Mouse (Mus musculus): ENCODE data around the gene Tbx18. TPM values are rescaled to one million over a fixed set of nuclear protein-coding genes. Genes with fewer than 3 reads are reported as not detected.

The Tbx18 gene
- polyA plus RNA-seq, 2 experiments: 0.03 TPM; not detected in 1

GRCm38 (mm10) chr9:87735046-87735445, 4.0 kb upstream of the Tbx18 start:
- Histone ChIP-seq H3K9ac (replicated peaks) (no peak overlapping the region), H3K27me3 (ENCODE audit: control insufficient read depth, insufficient read depth, low read length) (peaks cover 91% of the 10 kb centered on the region), H3K4me2 (ENCODE audit: low read depth) (no peak overlapping the region), H3K9me3 (ENCODE audit: control insufficient read depth, low read length) (no peaks in the 10 kb centered on the region), H3K27ac (no peak overlapping the region), H3K36me3 (replicated peaks; ENCODE audit: control insufficient read depth, insufficient read depth, low read depth) (no peaks in the 10 kb centered on the region), H3K4me3 (ENCODE audit: insufficient read depth in 1 of 2, low read depth in 2 of 2, low read length in 2 of 2) (no peak overlapping the region), H3K4me1 (replicated peaks; ENCODE audit: control insufficient read depth in 2 of 2, insufficient read depth in 2 of 2, low read length in 1 of 2) (no peaks in the 10 kb centered on the region; a peak in 1 of 4 replicates)
- ATAC-seq (ENCODE audit: insufficient read depth): no peak
- TF ChIP-seq CTCF (IDR thresholded peaks at IDR 0.05; ENCODE audit: low read depth) (no peak), EP300 (IDR thresholded peaks at IDR 0.05; ENCODE audit: low read depth) (no peak)
- WGBS (ENCODE audit: insufficient replicate concordance): 3% methylated on average over 9 of the region's 9 CpGs
- no peak for DNase-seq (ENCODE audit: low read depth in 3 of 3, low spot score in 3 of 3)

- Histone ChIP-seq H3K9ac (replicated peaks) (no peak overlapping the region), H3K27ac (no peak overlapping the region), H3K27me3 (ENCODE audit: control insufficient read depth, insufficient read depth, low read length) (peaks cover 91% of the 10 kb centered on the region), H3K4me3 (ENCODE audit: insufficient read depth in 1 of 2, low read depth in 2 of 2, low read length in 2 of 2) (no peak overlapping the region), H3K4me1 (replicated peaks; ENCODE audit: control insufficient read depth in 2 of 2, insufficient read depth in 2 of 2, low read length in 1 of 2) (no peaks in the 10 kb centered on the region; a peak in 1 of 4 replicates), H3K36me3 (replicated peaks; ENCODE audit: control insufficient read depth, insufficient read depth, low read depth) (no peaks in the 10 kb centered on the region), H3K9me3 (ENCODE audit: control insufficient read depth, low read length) (no peaks in the 10 kb centered on the region), H3K4me2 (ENCODE audit: low read depth) (no peak overlapping the region)
- TF ChIP-seq EP300 (IDR thresholded peaks at IDR 0.05; ENCODE audit: low read depth): no peak
- TF ChIP-seq CTCF (IDR thresholded peaks at IDR 0.05; ENCODE audit: low read depth): no peak
- WGBS (ENCODE audit: insufficient replicate concordance): 3% methylated on average over 9 of the region's 9 CpGs
- DNase-seq (ENCODE audit: low read depth in 3 of 3, low spot score in 3 of 3) (no peak), ATAC-seq (ENCODE audit: insufficient read depth) (no peak)
Measured at GRCm38 (mm10) chr9:87734631-87735030, 3.6 kb upstream of the Tbx18 start.

- no peak overlapping the region for H3K9ac ChIP-seq (replicated peaks)
- no peaks in the 10 kb centered on the region for H3K36me3 ChIP-seq (replicated peaks; ENCODE audit: control insufficient read depth, insufficient read depth, low read depth)
- H3K4me1 ChIP-seq (replicated peaks; ENCODE audit: control insufficient read depth in 2 of 2, insufficient read depth in 2 of 2, low read length in 1 of 2): no peaks in the 10 kb centered on the region; a peak in 1 of 4 replicates
- 2% methylated on average over 11 of the region's 11 CpGs for WGBS (ENCODE audit: insufficient replicate concordance)
- H3K9me3 ChIP-seq (ENCODE audit: control insufficient read depth, low read length): no peaks in the 10 kb centered on the region
- H3K4me2 ChIP-seq (ENCODE audit: low read depth): no peak overlapping the region
- no peak overlapping the region for H3K27ac ChIP-seq
- no peak for DNase-seq (ENCODE audit: low read depth in 3 of 3, low spot score in 3 of 3)
- no peak for ATAC-seq (ENCODE audit: insufficient read depth)
- TF ChIP-seq EP300 (IDR thresholded peaks at IDR 0.05; ENCODE audit: low read depth): no peak
- no peak for TF ChIP-seq CTCF (IDR thresholded peaks at IDR 0.05; ENCODE audit: low read depth)
- H3K4me3 ChIP-seq (ENCODE audit: insufficient read depth in 1 of 2, low read depth in 2 of 2, low read length in 2 of 2): no peak overlapping the region
- H3K27me3 ChIP-seq (ENCODE audit: control insufficient read depth, insufficient read depth, low read length): peaks cover 91% of the 10 kb centered on the region
Measured at GRCm38 (mm10) chr9:87733732-87734131, 2.7 kb upstream of the Tbx18 start.

DNA sequence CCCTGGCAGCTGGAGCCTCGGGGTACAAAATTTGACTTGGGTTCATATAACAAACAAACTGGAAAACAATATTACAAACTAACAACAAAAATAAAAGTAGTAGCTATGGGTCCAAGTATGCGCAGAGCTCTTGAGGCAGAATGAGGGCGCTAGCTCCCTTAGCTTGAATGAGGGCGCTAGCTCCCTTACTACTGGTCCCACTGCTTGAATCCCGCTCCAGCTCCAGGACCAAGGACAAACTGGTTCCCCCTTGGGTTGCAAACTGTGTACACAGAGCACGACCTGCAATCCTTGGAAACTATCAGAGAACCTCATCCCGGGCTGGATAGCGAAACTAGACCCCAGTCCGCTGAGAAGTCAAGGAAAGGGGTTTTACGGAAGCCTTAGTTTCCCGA, 2.2 kb upstream of the Tbx18 start:
- Histone ChIP-seq H3K9ac (replicated peaks) (no peak overlapping the region), H3K36me3 (replicated peaks; ENCODE audit: control insufficient read depth, insufficient read depth, low read depth) (no peaks in the 10 kb centered on the region), H3K4me1 (replicated peaks; ENCODE audit: control insufficient read depth in 2 of 2, insufficient read depth in 2 of 2, low read length in 1 of 2) (no peaks in the 10 kb centered on the region; a peak in 1 of 4 replicates), H3K4me3 (ENCODE audit: insufficient read depth in 1 of 2, low read depth in 2 of 2, low read length in 2 of 2) (no peak overlapping the region), H3K27me3 (ENCODE audit: control insufficient read depth, insufficient read depth, low read length) (peaks cover 91% of the 10 kb centered on the region), H3K9me3 (ENCODE audit: control insufficient read depth, low read length) (no peaks in the 10 kb centered on the region), H3K4me2 (ENCODE audit: low read depth) (no peak overlapping the region), H3K27ac (no peak overlapping the region)
- ATAC-seq (ENCODE audit: insufficient read depth) (no peak), DNase-seq (ENCODE audit: low read depth in 3 of 3, low spot score in 3 of 3) (no peak)
- 2% methylated on average over 11 of the region's 11 CpGs for WGBS (ENCODE audit: insufficient replicate concordance)
- no peak for TF ChIP-seq EP300 (IDR thresholded peaks at IDR 0.05; ENCODE audit: low read depth)
- TF ChIP-seq CTCF (IDR thresholded peaks at IDR 0.05; ENCODE audit: low read depth): no peak

DNA sequence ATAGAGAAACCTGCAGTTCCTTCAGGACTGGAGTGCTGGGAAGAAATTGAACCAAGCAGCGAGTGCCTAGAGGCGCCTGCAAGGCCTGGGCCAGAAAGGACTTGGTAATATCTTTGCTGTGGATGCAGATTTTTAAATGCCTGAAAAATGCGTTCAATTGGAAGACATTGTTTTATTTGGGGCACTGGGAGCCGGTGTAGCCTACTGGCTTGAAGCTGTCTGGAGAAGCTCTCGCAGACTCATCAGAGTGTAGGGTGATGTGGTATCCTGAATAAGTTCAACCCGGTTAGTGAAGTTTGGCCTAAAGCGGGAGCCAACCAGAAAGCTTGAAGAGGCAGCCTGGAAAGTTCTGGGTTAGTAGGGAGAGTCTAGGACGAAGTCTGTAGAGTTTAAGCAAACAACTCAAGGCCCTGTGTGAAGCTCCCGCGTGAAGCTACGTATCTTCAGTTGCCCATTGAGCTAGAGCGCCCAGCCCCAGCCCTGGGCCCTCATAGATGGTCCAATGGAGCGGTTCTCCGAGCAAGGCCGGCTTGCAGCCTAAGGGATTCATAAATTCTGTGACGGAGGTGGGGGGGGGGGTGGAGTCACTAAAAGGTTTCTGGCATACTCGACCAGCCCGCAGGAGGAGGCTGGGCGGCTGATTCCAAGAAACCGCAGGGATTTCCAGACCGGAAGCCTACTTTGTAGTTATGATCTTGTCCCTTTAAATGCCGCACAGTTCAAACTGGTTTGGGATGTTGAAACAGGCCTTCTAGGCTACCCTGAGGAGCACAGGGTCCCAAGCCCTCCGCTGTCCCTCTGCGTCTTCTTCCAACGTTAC, 1.6 kb upstream of the Tbx18 start:
- H3K4me2 ChIP-seq (ENCODE audit: low read depth): no peak overlapping the region
- DNase-seq (ENCODE audit: low read depth in 3 of 3, low spot score in 3 of 3) (no peak), ATAC-seq (ENCODE audit: insufficient read depth) (no peak)
- H3K9me3 ChIP-seq (ENCODE audit: control insufficient read depth, low read length): no peaks in the 10 kb centered on the region
- TF ChIP-seq CTCF (IDR thresholded peaks at IDR 0.05; ENCODE audit: low read depth) (no peak), EP300 (IDR thresholded peaks at IDR 0.05; ENCODE audit: low read depth) (no peak)
- H3K27ac ChIP-seq: no peak overlapping the region
- 4% methylated on average over 25 of the region's 25 CpGs for WGBS (ENCODE audit: insufficient replicate concordance)
- no peaks in the 10 kb centered on the region for H3K36me3 ChIP-seq (replicated peaks; ENCODE audit: control insufficient read depth, insufficient read depth, low read depth)
- H3K27me3 ChIP-seq (ENCODE audit: control insufficient read depth, insufficient read depth, low read length): peaks cover 88% of the 10 kb centered on the region
- no peak overlapping the region for H3K9ac ChIP-seq (replicated peaks)
- H3K4me1 ChIP-seq (replicated peaks; ENCODE audit: control insufficient read depth in 2 of 2, insufficient read depth in 2 of 2, low read length in 1 of 2): no peaks in the 10 kb centered on the region; a peak in 1 of 4 replicates
- H3K4me3 ChIP-seq (ENCODE audit: insufficient read depth in 1 of 2, low read depth in 2 of 2, low read length in 2 of 2): no peak overlapping the region
